Mouse (Mus musculus) intestine, postnatal 0 days (tissue): Measurements from ENCODE around the gene Dcaf15. TPM values are rescaled to one million over a fixed set of nuclear protein-coding genes. Genes with fewer than 3 reads are reported as not detected.

ENCODE experiments used
- ATAC-seq: fragments of 200-750 bp; cut with Nextera tagmentation; 2 replicates; pipeline ENCODE4 v1.8.0; 2017; ENCODE audit warnings: mild to moderate bottlenecking, moderate TSS enrichment, moderate library complexity
- H3K27ac ChIP-seq: fragments of 300-500 bp; sonication (generic); 2 replicates; pipeline ENCODE4 v1.5.1; 2014; ENCODE audit warnings: mild to moderate bottlenecking, low read depth, low read length, moderate library complexity
- H3K27me3 ChIP-seq: fragments of 300-500 bp; sonication (generic); replicated peaks from 2 replicates; pipeline ENCODE4 v1.6.1; 2014; ENCODE audit warnings: low read length, mixed read lengths; ENCODE audit not compliant: control insufficient read depth, insufficient read depth
- H3K36me3 ChIP-seq: fragments of 300-500 bp; sonication (generic); 2 replicates; pipeline ENCODE4 v1.6.1; 2014; ENCODE audit warnings: mild to moderate bottlenecking, moderate library complexity; ENCODE audit not compliant: control insufficient read depth, insufficient read depth
- H3K4me1 ChIP-seq: fragments of 300-500 bp; sonication (generic); replicated peaks from 2 replicates; pipeline ENCODE4 v1.6.1; 2014; ENCODE audit warnings: antibody characterized with exemption, low read length, mixed read lengths; ENCODE audit not compliant: control insufficient read depth, insufficient read depth
- H3K4me2 ChIP-seq: fragments of 300-500 bp; sonication (generic); replicated peaks from 2 replicates; pipeline ENCODE4 v1.6.1; 2014; ENCODE audit warnings: low read depth, mild to moderate bottlenecking, moderate library complexity
- H3K4me3 ChIP-seq: fragments of 300-500 bp; sonication (generic); 2 replicates; pipeline ENCODE4 v1.5.1; 2014; ENCODE audit warnings: low read depth, low read length
- H3K9ac ChIP-seq: fragments of 300-500 bp; sonication (generic); 2 replicates; pipeline ENCODE4 v1.6.1; 2014; ENCODE audit warnings: mild to moderate bottlenecking, low read depth, low read length
- H3K9me3 ChIP-seq: fragments of 300-500 bp; sonication (generic); 2 replicates; pipeline ENCODE4 v1.6.1; 2016; ENCODE audit warnings: mixed run types; ENCODE audit not compliant: control insufficient read depth
- CTCF ChIP-seq: sonication (generic); IDR thresholded peaks from 2 replicates; pipeline ENCODE4 v1.5.1; 2016; ENCODE audit warnings: low read depth, mild to moderate bottlenecking, control low read depth, antibody characterized with exemption, moderate library complexity
- WGBS: fragments of 180-500 bp; shearing (Covaris S2); extraction: QIAGEN DNeasy Blood & Tissue Kit; methylation state at CpG from one replicate; pipeline ENCODE4 v1.1.7; 2014; 5-methylcytosine and 5-hydroxymethylcytosine counted together
- polyA plus RNA-seq: library from polyadenylated mRNA; unstranded; fragments of >200 nt; fragmentation: Nextera tagmentation; extraction: Ambion mirVana; gene quantifications from 2 replicates; pipeline ENCODE4 v1.2.1, GENCODE M21; 2015

Gene Dcaf15
- polyA plus RNA-seq, 1 experiment from 2014 or later: 8.6 TPM

- WGBS: under 1% methylated on average over 52 of the region's 58 CpGs
- Histone ChIP-seq H3K4me2 (peak overlapping the region; percentile 79), H3K4me1 (no peaks in the 10 kb centered on the region; the same call in none of the 2 replicates), H3K9ac (peak overlapping the region; percentile 82), H3K27me3 (no peaks in the 10 kb centered on the region), H3K4me3 (peak overlapping the region; percentile 87), H3K36me3 (0 out of 2 replicates have a peak, but pooled peaks cover 2% of the 10 kb centered on the region), H3K27ac (peak overlapping the region; percentile 97), H3K9me3 (no peaks in the 10 kb centered on the region)
- peak; percentile 82 for ATAC-seq
- no peak for TF ChIP-seq CTCF
Observed at GRCm38 (mm10) chr8:84067047-84067573, 37.5 kb downstream of the Dcaf15 start.

DNA sequence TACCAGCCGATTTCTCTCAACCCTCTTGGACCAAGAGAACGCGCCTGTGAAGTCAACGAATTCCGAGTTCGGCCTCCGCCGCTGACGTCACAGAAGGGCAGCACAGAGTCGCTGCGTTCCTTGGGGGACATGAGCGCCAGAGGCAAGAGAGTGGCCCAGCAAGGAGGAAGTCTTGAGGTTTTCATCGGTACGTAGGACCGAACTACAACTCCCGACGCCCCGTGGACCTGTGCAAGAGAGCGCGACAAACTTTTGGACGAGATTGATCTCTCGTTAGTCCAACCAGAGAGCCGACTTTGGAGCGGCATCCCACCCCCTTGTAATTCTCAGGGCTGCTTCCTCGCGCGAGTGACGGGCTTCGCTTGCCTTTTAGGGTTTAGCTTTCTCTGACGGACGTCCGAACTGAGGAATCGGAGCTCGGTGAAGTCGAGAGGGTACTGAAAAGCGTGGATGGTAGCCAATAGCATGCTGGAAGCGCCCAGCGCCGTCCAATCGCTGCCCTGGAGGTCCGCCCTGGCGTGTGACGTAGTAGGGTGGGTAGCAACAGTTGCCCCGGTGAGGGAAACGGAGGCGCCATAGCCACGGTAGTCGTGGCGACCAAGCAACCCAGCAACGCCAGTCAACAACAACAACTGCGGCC, 38.2 kb downstream of the Dcaf15 start, which contains the start of gene Rfx1:
Rfx1 (plus strand) TSS at position 544 of the 640 bp plus-strand sequence.
- under 1% methylated on average over 51 of the region's 51 CpGs for WGBS
- ATAC-seq: peak; percentile 97
- Histone ChIP-seq H3K4me3 (peak within 1 kb of the TSS; percentile 87), H3K4me2 (peak within 1 kb of the TSS; percentile 79), H3K27ac (peak within 1 kb of the TSS; percentile 97), H3K36me3 (no peaks in the 10 kb centered on the region), H3K9me3 (no peaks in the 10 kb centered on the region), H3K27me3 (no peaks in the 10 kb centered on the region), H3K4me1 (no peaks in the 10 kb centered on the region; the same call in none of the 2 replicates), H3K9ac (peak within 1 kb of the TSS; percentile 82)
- peak; percentile 18; the same call in 1 of the 2 replicates for TF ChIP-seq CTCF

GRCm38 (mm10) chr8:84065457-84066072, 39.0 kb downstream of the Dcaf15 start:
- H3K4me3 ChIP-seq: peak overlapping the region; percentile 87
- no peaks in the 10 kb centered on the region; the same call in none of the 2 replicates for H3K4me1 ChIP-seq
- no peaks in the 10 kb centered on the region for H3K36me3 ChIP-seq
- TF ChIP-seq CTCF: no peak
- peak overlapping the region; percentile 64 for H3K9ac ChIP-seq
- no peaks in the 10 kb centered on the region for H3K27me3 ChIP-seq
- peak overlapping the region; percentile 86 for H3K27ac ChIP-seq
- WGBS: 24% methylated on average over 5 of the region's 5 CpGs
- peak overlapping the region; percentile 79 for H3K4me2 ChIP-seq
- no peaks in the 10 kb centered on the region for H3K9me3 ChIP-seq
- ATAC-seq: no peak

DNA sequence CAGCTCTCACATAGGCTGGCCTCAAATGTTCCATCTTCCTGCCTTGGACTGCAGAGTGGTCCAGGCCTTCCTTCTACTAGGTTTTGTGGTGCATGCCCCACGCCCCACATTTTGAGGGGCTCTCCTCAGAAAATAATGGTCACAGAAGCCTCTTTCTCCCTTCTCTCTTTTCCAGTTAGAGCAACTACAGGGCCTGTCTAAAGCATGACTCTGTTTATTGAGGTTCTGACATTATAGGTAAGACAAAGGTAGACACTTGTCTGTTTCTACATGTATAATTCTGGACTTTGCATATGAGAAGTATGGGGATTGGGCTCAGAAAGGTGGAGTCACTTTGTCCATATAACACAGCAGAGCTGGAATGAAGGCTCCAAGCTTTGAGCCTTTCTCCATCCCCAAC, 39.5 kb downstream of the Dcaf15 start, which contains the start of gene Gm10643:
Gm10643 (minus strand) TSS at position 101 of the 400 bp plus-strand sequence.
- Histone ChIP-seq H3K4me3 (peak within 1 kb of the TSS; percentile 87), H3K4me2 (peak within 1 kb of the TSS; percentile 79), H3K27ac (peak within 1 kb of the TSS; percentile 86), H3K9me3 (no peaks in the 10 kb centered on the region), H3K27me3 (no peaks in the 10 kb centered on the region), H3K36me3 (no peaks in the 10 kb centered on the region), H3K9ac (peak within 1 kb of the TSS; percentile 64), H3K4me1 (no peaks in the 10 kb centered on the region; the same call in none of the 2 replicates)
- TF ChIP-seq CTCF: no peak
- WGBS: 89% methylated on average over 1 of the region's 1 CpGs
- ATAC-seq: no peak

- no peak overlapping the region for H3K4me3 ChIP-seq
- 55% methylated on average over 8 of the region's 8 CpGs for WGBS
- no peaks in the 10 kb centered on the region; the same call in none of the 2 replicates for H3K4me1 ChIP-seq
- H3K9ac ChIP-seq: no peak overlapping the region
- H3K4me2 ChIP-seq: no peak overlapping the region
- no peak for TF ChIP-seq CTCF
- no peak overlapping the region for H3K27ac ChIP-seq
- H3K9me3 ChIP-seq: no peaks in the 10 kb centered on the region
- ATAC-seq: no peak
- no peaks in the 10 kb centered on the region for H3K27me3 ChIP-seq
- H3K36me3 ChIP-seq: no peaks in the 10 kb centered on the region
Observed at GRCm38 (mm10) chr8:84063861-84064610, 40.5 kb downstream of the Dcaf15 start.

DNA sequence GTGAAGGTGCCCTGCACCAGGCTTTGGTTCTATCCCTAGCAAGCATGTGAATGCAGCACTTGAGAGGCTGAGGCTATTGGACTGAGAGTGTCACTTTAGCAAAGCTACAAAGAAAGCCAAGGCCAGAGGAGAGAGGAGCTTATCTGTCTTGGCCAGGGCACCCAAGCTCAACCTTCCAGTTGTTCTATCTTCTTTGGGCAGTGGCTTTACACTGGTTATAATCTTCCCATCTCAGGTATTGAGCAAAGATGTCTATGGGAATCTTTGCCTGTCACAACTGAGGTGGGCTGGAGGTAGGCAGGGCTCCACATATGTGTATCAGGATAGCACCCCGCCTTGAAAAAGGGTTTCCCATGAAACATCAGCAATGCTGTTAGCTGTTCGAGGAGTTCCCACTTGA, 44.3 kb downstream of the Dcaf15 start:
- H3K9ac ChIP-seq: no peak overlapping the region
- TF ChIP-seq CTCF: no peak
- no peak overlapping the region for H3K4me2 ChIP-seq
- 85% methylated on average over 2 of the region's 2 CpGs for WGBS
- H3K4me3 ChIP-seq: no peak overlapping the region
- no peaks in the 10 kb centered on the region for H3K36me3 ChIP-seq
- no peak for ATAC-seq
- H3K27me3 ChIP-seq: no peaks in the 10 kb centered on the region
- H3K4me1 ChIP-seq: no peaks in the 10 kb centered on the region
- H3K27ac ChIP-seq: no peak overlapping the region
- no peaks in the 10 kb centered on the region for H3K9me3 ChIP-seq
